Mouse (Mus musculus): Measurements from ENCODE around the gene AW011738. TPM values are rescaled to one million over a fixed set of nuclear protein-coding genes. Genes with fewer than 3 reads are reported as not detected.

AW011738 gene
- total RNA-seq, 2 experiments from 2014 or later, result 3.3 to 4.7 TPM

DNA sequence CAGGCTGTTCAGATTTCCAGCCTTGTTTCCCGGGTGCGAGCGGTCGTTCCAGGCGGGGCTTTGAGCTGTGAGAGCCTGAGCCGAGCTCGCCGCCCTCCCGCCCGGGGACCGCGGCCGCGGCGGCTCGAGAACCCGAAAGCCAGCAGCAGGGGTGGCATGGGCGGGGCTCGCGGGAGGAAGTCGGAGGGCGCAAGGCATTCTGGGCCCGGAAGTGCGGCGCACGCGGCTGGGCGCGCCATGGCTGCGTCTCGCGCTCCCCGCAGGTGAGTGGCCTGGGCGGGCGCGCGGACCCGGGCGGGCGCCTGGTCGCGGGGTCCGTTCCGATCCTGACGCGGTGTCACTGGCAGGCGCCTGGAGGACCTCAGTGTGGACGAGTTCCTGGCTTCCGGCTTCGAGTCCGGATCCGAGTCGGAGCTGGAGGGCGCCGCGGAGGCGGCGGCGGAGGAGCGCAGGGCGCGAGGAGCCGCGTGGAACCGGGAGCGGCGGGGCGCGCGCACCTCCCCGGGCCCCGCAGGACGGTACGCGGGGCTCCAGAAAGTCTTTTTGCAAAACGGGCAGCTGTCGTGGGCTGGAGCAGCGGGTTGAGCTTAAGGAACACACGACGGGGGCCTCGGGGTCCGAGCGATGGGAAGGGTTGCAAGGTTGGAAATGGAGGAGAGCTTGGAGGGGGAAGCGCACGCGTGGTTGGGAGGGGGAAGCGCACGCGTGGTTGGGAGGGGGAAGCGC lies 32.9 kb downstream of the AW011738 start, which contains the start of gene Noc2l:
Noc2l (plus strand) TSS at position 203 of the 726 bp plus-strand sequence.
- peak; percentile 84 to 90 for DNase-seq (ENCODE audit: low spot score in 2 of 2)

DNA sequence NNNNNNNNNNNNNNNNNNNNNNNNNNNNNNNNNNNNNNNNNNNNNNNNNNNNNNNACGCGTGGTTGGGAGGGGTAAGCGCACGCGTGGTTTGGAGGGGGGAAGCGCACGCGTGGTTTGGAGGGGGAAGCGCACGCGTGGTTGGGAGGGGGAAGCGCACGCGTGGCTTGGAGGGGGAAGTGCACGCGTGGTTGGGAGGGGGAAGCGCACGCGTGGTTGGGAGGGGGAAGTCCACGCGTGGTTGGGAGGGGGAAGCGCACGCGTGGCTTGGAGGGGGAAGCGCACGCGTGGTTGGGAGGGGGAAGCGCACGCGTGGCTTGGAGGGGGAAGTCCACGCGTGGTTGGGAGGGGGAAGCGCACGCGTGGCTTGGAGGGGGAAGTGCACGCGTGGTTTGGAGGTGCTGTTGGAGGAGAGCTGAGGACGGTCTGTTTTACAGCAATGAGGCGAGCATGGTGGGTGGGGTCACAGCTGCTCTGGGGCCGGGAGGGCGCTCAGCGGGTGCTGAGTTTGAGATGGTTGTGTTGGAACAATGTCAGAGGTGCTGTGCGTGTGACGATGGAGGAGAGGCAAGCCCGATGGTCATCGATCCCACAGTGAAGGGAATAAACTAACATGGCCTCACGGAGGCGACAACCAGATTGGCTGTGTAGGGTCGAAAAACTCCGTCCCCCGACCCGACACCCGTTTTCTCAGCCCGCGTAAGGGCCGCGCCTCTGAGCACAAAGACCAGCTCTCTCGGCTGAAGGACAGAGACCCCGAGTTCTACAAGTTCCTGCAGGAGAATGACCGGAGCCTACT lies 33.7 kb downstream of the AW011738 start:
- DNase-seq (ENCODE audit: low spot score in 2 of 2), result no peak

DNA sequence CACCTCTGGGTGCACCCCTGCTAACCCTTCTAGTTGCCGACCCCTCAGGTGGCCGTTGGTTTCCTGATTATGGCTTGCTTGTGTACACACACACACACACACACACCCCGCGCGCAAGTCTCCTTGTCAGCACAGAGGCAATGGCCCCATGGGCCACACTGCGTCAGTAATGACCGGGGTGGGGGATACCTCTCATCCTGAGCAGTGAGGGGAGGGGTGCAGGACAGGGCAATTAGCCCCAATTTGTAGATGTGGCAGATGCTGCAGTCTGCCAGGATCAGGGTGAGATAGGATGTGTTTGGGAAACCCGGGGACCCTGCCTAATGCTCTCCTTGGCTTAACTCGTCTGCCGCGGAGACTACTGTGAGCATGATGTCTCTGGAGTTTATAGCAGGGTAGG lies 46.5 kb downstream of the AW011738 start:
- DNase-seq (ENCODE audit: low spot score in 2 of 2), result no peak

DNA sequence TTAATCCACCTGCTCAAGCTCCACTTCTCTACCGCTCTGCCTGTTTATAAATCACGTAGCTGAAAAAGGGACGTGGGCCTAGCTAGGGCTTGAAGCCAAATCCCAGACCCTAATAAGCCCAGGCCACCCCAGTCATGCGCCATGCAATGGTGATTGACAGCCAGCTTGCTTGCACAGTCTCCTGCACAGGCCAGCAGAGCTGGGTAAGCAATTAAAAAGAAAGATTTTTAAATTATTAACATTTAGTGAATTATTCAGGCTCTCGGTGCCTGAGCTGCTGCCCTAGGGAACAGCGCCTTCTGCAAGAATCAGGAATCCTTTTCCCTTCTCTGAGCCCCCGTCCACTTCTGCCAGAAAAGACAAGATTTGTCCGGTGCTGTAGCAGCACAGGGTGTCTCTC lies 48.0 kb downstream of the AW011738 start:
- DNase-seq (ENCODE audit: low spot score in 2 of 2), result no peak

DNA sequence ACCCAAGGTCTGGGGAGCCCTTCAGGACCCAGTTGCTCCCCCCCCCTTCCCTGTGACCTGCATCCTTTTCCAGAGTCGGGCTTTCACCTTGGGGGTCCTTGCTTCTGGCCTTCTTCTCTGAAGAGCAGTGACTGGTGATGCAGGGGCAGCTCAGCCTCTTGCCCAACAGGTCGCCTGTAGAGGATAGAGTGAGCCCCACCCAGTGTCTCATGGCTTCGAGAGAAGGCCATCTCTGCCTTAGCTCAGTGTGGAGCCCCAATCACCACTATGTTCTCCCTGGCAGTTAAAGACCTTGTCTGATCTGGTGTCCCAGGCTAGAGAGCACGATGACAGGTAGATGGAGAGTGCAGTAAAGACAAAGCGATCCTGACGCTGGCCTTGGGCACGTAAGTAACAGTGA lies 49.0 kb downstream of the AW011738 start:
- no peak for DNase-seq (ENCODE audit: low spot score in 2 of 2)

DNA sequence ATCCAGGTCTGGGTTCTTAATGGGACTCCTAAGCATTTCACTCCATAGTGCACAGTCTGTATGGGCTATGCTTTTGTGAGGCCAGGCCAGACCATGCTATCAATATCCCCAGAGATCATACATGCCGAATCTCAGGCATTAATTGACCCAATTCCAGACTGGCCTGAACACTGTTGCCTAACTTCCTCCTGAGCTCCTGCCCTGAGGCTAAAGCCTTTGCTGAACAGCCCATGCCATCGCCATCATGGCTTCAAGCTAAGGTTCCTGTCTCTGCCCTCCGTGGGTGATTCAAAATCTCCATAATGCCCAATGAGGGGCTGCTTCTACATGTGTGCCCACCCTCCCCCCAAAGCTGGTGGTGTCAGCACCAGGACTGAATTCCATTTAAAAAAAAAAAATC lies 49.5 kb downstream of the AW011738 start:
- DNase-seq (ENCODE audit: low spot score in 2 of 2), result no peak

DNA sequence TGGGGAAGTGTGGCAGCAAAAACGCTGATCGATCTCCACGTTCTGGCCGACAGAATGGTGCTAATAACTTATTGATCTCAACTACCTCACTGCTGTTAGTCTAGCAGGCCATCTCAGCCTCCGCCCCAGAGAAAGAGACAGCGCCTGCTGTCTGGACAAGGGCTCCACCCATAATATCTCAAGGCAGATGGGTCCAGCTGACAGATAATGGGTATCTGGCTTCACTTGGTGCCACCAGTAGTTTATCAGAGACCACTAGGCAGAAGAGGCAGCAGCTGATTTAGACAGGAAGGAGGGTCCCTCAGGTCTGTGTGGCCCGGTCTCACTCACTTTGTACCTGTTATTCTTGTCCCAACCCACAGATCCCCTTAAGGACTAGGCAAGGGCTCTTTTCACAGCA lies 49.9 kb downstream of the AW011738 start:
- DNase-seq (ENCODE audit: low spot score in 2 of 2), result no peak

DNA sequence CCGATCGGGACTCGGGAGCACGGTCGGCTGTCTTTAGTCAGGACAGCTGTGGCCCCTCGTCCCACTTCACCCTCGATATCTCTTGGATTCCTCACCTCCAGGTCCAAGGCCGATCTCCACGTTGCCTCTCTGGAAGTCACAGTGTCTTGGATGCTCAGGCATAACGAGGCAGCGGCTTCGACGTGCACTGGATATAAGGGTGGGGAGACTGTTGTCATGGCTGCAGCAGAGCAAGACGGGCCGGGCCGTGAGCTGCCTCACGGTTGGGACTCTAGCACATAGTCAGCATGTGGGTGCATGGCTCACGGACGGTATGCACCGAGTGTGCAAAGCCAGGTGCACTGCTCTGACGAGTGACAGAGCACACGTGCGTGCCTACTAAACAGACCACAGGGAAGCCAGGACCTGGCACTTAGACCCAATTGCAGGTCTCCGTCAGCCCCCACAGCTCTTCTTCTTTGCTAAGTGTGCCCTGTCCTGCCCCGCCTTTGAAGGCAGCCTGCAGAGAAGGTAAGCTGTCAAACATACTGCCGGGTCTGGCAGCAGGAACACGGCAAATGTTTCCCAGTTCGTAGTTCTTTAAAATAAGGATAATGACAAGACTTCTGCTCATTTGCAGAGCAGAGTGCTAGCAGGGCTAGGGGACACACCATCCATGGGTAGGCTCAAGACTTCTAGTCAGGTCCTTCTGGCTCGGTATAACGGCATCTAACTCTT lies 51.4 kb downstream of the AW011738 start:
- no peak for DNase-seq (ENCODE audit: low spot score in 2 of 2)

Small RNAs within 50 kb of the gene (microRNA-seq; reads per million reads assigned to microRNA genes)
- gene Mir7658 (ENCODE audit: borderline number of aligned reads in 2 of 2), result 0.47 to 5.5 reads per million in 2 experiments

Other genes starting within 250 kb of the AW011738 start
- gene C1qtnf12, start 241.0 kb upstream of the AW011738 start, total RNA-seq (2021), result 10 to 100 TPM; 69.5 to 94.3 TPM
- 1 to 10 TPM; 5.9 to 6.1 TPM for gene B3galt6, start 210.7 kb upstream of the AW011738 start, total RNA-seq (2021)
- gene Sdf4, start 210.4 kb upstream of the AW011738 start, total RNA-seq (2021), result 100 to 1,000 TPM; 227 to 290 TPM
- gene Tnfrsf4, start 189.5 kb upstream of the AW011738 start, total RNA-seq (2021), result under 1 TPM; 0.29 to 0.66 TPM
- gene Tnfrsf18, start 177.1 kb upstream of the AW011738 start, total RNA-seq (2021), result not detected
- gene Ttll10, start 143.9 kb upstream of the AW011738 start, total RNA-seq (2021), result under 1 TPM in 1 of 2 experiments, not detected in 1; 0.35 TPM
- gene 9430015G10Rik, start 93.3 kb upstream of the AW011738 start, total RNA-seq (2021), result 10 to 100 TPM in 1 of 2 experiments, 1 to 10 TPM in 1; 9.6 to 12.9 TPM
- under 1 TPM in 1 of 2 experiments, not detected in 1; 0.10 TPM for gene Rnf223, start 72.8 kb upstream of the AW011738 start, total RNA-seq (2021)
- gene Agrn, start 5.8 kb upstream of the AW011738 start, total RNA-seq (2021), result 10 to 100 TPM; 27.8 to 29.7 TPM
- 1 to 10 TPM; 4.8 to 6.8 TPM for gene Isg15, start 2.5 kb upstream of the AW011738 start, total RNA-seq (2021)
- gene Perm1, start 12.6 kb downstream of the AW011738 start, total RNA-seq (2021), result 1 to 10 TPM; 5.8 to 7.4 TPM
- 10 to 100 TPM; 19.7 to 19.8 TPM for gene Plekhn1, start 31.6 kb downstream of the AW011738 start, total RNA-seq (2021)
- 10 to 100 TPM; 40.2 to 44.0 TPM for gene Noc2l, start 32.7 kb downstream of the AW011738 start, total RNA-seq (2021)
- gene Samd11, start 52.4 kb downstream of the AW011738 start, total RNA-seq (2021), result 1 to 10 TPM; 1.1 to 1.6 TPM
- gene Vmn2r-ps159, start 127.8 kb downstream of the AW011738 start, total RNA-seq (2021), result not detected